Mouse (Mus musculus): ENCODE measurements around the gene Fam53b. TPM values are rescaled to one million over a fixed set of nuclear protein-coding genes. Genes with fewer than 3 reads are reported as not detected.
A peak's percentile ranks its signal among the peaks of the same experiment; 100 is the strongest.

Fam53b gene
- polyA plus RNA-seq, 1 experiment from 2014 or later, result 13.5 TPM

- no peak overlapping the region for H3K4me3 ChIP-seq (ENCODE audit: low read depth, low read length)
- no peak overlapping the region; the same call in 1 of the 2 replicates for H3K27ac ChIP-seq (ENCODE audit: low read depth, low read length)
- WGBS, result 91% methylated on average over 12 of the region's 12 CpGs
- no peaks in the 10 kb centered on the region for H3K27me3 ChIP-seq (replicated peaks; ENCODE audit: control insufficient read depth, insufficient read depth, low read length)
- H3K36me3 ChIP-seq (ENCODE audit: control insufficient read depth, insufficient read depth), result no peaks in the 10 kb centered on the region
- H3K9me3 ChIP-seq (ENCODE audit: control insufficient read depth), result no peaks in the 10 kb centered on the region
- no peak for ATAC-seq
- H3K9ac ChIP-seq (ENCODE audit: low read depth, low read length), result no peak overlapping the region
- H3K4me1 ChIP-seq (replicated peaks; ENCODE audit: control insufficient read depth, insufficient read depth, low read length), result peaks cover 5% of the 10 kb centered on the region
- no peak overlapping the region for H3K4me2 ChIP-seq (replicated peaks; ENCODE audit: low read depth)
- no peak for TF ChIP-seq CTCF (IDR thresholded peaks at IDR 0.05; ENCODE audit: low read depth)
These were observed 91.0 kb downstream of the Fam53b start for GRCm38 (mm10) chr7:132722401-132723370.

GRCm38 (mm10) chr7:132720562-132720961 is 93.1 kb downstream of the Fam53b start:
- 85% methylated on average over 8 of the region's 8 CpGs for WGBS
- Histone ChIP-seq H3K9me3 (ENCODE audit: control insufficient read depth) (no peaks in the 10 kb centered on the region), H3K36me3 (ENCODE audit: control insufficient read depth, insufficient read depth) (peaks cover 7% of the 10 kb centered on the region), H3K4me1 (replicated peaks; ENCODE audit: control insufficient read depth, insufficient read depth, low read length) (peaks cover 3% of the 10 kb centered on the region), H3K4me3 (ENCODE audit: low read depth, low read length) (no peak overlapping the region), H3K27ac (ENCODE audit: low read depth, low read length) (no peak overlapping the region), H3K27me3 (replicated peaks; ENCODE audit: control insufficient read depth, insufficient read depth, low read length) (no peaks in the 10 kb centered on the region), H3K4me2 (replicated peaks; ENCODE audit: low read depth) (no peak overlapping the region), H3K9ac (ENCODE audit: low read depth, low read length) (no peak overlapping the region)
- TF ChIP-seq CTCF (IDR thresholded peaks at IDR 0.05; ENCODE audit: low read depth), result no peak
- ATAC-seq, result no peak

- H3K27me3 ChIP-seq (replicated peaks; ENCODE audit: control insufficient read depth, insufficient read depth, low read length), result no peaks in the 10 kb centered on the region
- H3K36me3 ChIP-seq (ENCODE audit: control insufficient read depth, insufficient read depth), result peaks cover 17% of the 10 kb centered on the region
- H3K9ac ChIP-seq (ENCODE audit: low read depth, low read length), result no peak overlapping the region
- no peak for TF ChIP-seq CTCF (IDR thresholded peaks at IDR 0.05; ENCODE audit: low read depth)
- H3K4me2 ChIP-seq (replicated peaks; ENCODE audit: low read depth), result no peak overlapping the region
- WGBS, result 92% methylated on average over 4 of the region's 4 CpGs
- H3K9me3 ChIP-seq (ENCODE audit: control insufficient read depth), result no peaks in the 10 kb centered on the region
- no peak for ATAC-seq
- H3K4me3 ChIP-seq (ENCODE audit: low read depth, low read length), result no peak overlapping the region
- no peak overlapping the region for H3K27ac ChIP-seq (ENCODE audit: low read depth, low read length)
- H3K4me1 ChIP-seq (replicated peaks; ENCODE audit: control insufficient read depth, insufficient read depth, low read length), result peaks cover 3% of the 10 kb centered on the region
These were observed 94.1 kb downstream of the Fam53b start for GRCm38 (mm10) chr7:132719570-132719969.

- 95% methylated on average over 4 of the region's 4 CpGs for WGBS
- Histone ChIP-seq H3K27ac (ENCODE audit: low read depth, low read length) (no peak overlapping the region), H3K36me3 (ENCODE audit: control insufficient read depth, insufficient read depth) (peaks cover 32% of the 10 kb centered on the region), H3K4me2 (replicated peaks; ENCODE audit: low read depth) (no peak overlapping the region), H3K9ac (ENCODE audit: low read depth, low read length) (no peak overlapping the region), H3K9me3 (ENCODE audit: control insufficient read depth) (no peaks in the 10 kb centered on the region), H3K4me3 (ENCODE audit: low read depth, low read length) (no peak overlapping the region), H3K4me1 (replicated peaks; ENCODE audit: control insufficient read depth, insufficient read depth, low read length) (peaks cover 12% of the 10 kb centered on the region), H3K27me3 (replicated peaks; ENCODE audit: control insufficient read depth, insufficient read depth, low read length) (no peaks in the 10 kb centered on the region)
- ATAC-seq, result no peak
- TF ChIP-seq CTCF (IDR thresholded peaks at IDR 0.05; ENCODE audit: low read depth), result no peak
These were observed 98.4 kb downstream of the Fam53b start for GRCm38 (mm10) chr7:132715259-132715658.

GRCm38 (mm10) chr7:132714236-132714923 is 99.3 kb downstream of the Fam53b start:
- no peak overlapping the region for H3K9ac ChIP-seq (ENCODE audit: low read depth, low read length)

GRCm38 (mm10) chr7:132713483-132714126 is 100.1 kb downstream of the Fam53b start:
- TF ChIP-seq CTCF (IDR thresholded peaks at IDR 0.05; ENCODE audit: low read depth), result no peak
- H3K4me1 ChIP-seq (replicated peaks; ENCODE audit: control insufficient read depth, insufficient read depth, low read length), result peaks cover 9% of the 10 kb centered on the region; the same call in 1 of the 2 replicates
- ATAC-seq, result no peak
- no peaks in the 10 kb centered on the region for H3K9me3 ChIP-seq (ENCODE audit: control insufficient read depth)
- no peak overlapping the region for H3K4me3 ChIP-seq (ENCODE audit: low read depth, low read length)
- WGBS, result 42% methylated on average over 8 of the region's 8 CpGs
- H3K27ac ChIP-seq (ENCODE audit: low read depth, low read length), result peak overlapping the region; percentile 43; the same call in 1 of the 2 replicates
- no peak overlapping the region for H3K4me2 ChIP-seq (replicated peaks; ENCODE audit: low read depth)
- no peaks in the 10 kb centered on the region for H3K27me3 ChIP-seq (replicated peaks; ENCODE audit: control insufficient read depth, insufficient read depth, low read length)
- H3K9ac ChIP-seq (ENCODE audit: low read depth, low read length), result no peak overlapping the region
- peaks cover 32% of the 10 kb centered on the region for H3K36me3 ChIP-seq (ENCODE audit: control insufficient read depth, insufficient read depth)

More at GRCm38 (mm10) chr7:132714236-132714923, 99.3 kb downstream of the Fam53b start:
- Histone ChIP-seq H3K27ac (ENCODE audit: low read depth, low read length) (peak overlapping the region; percentile 43), H3K36me3 (ENCODE audit: control insufficient read depth, insufficient read depth) (peaks cover 32% of the 10 kb centered on the region), H3K9me3 (ENCODE audit: control insufficient read depth) (no peaks in the 10 kb centered on the region), H3K27me3 (replicated peaks; ENCODE audit: control insufficient read depth, insufficient read depth, low read length) (no peaks in the 10 kb centered on the region), H3K4me3 (ENCODE audit: low read depth, low read length) (no peak overlapping the region), H3K4me2 (replicated peaks; ENCODE audit: low read depth) (no peak overlapping the region), H3K4me1 (replicated peaks; ENCODE audit: control insufficient read depth, insufficient read depth, low read length) (peaks cover 12% of the 10 kb centered on the region)
- WGBS, result 33% methylated on average over 6 of the region's 6 CpGs
- TF ChIP-seq CTCF (IDR thresholded peaks at IDR 0.05; ENCODE audit: low read depth), result no peak
- no peak for ATAC-seq

All from intestine, postnatal 0 days (tissue).